Mouse (Mus musculus) retina, postnatal 7 days (tissue): Measurements from ENCODE around the gene Pde6d.
"Not testable (repeated sequence)": the region's sequence is repeated elsewhere in the genome, so short reads cannot be mapped to it uniquely, and the experiment has no call there.

Experiments used
- DNase-seq: peaks from one replicate; pipeline ENCODE4 v3.0.0-alpha.2; 2012; ENCODE audit warnings: low read depth, low spot score

The Pde6d gene

DNA sequence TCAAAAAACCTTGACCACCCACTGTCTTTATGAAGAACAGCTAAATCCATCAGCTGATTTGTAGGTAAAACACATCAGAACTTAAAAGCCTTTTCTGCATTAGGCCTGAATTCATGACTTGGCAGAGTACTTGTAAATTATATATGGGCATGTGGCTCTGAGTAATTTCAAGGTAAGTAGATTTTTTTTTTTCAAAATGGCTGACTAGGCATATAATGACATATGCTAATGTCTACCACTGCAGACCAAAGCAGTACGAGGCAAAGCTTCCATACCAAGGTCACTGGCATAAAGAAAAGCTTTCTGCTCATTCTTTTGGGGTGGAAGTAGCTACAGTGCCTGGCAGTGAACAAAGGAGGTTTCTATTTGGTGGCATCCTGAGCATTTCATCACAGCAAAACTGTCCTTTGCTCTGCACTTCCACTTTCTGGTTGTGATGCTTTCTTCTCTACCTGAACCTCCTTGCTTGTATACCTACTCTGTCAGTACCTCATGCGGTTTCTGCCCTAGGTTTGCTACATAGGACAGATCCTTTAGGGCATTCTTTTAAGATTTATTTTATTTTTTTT lies 13.1 kb downstream of the Pde6d start:
- DNase-seq = no peak

GRCm38 (mm10) chr1:86568409-86568808 lies 14.0 kb downstream of the Pde6d start:
- no peak for DNase-seq

- DNase-seq = no peak
These were observed 19.8 kb downstream of the Pde6d start for GRCm38 (mm10) chr1:86562663-86563062.

GRCm38 (mm10) chr1:86559232-86559631 lies 23.2 kb downstream of the Pde6d start:
- DNase-seq = no peak

- DNase-seq = no peak
These were observed 24.6 kb downstream of the Pde6d start for GRCm38 (mm10) chr1:86557872-86558271.

DNA sequence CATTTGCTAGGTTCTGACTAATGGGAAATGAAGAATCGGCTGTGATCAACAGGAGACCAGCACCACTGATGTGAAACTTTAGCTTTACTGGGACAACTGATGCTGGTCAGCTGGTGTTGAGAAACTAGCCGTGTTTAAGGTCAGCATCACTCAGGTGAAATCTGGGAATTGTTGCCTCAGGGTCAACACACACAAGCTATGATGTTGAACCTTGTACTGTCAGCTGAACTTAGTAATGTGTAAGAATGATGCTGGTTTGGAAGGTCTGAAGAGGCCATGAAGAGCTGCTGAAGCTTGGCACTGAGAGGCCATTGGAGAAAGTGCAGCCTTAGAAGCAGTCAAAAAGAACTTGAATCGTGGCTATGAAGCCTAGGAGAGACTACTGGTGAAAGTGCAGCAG lies 26.8 kb downstream of the Pde6d start:
- DNase-seq = no peak

DNA sequence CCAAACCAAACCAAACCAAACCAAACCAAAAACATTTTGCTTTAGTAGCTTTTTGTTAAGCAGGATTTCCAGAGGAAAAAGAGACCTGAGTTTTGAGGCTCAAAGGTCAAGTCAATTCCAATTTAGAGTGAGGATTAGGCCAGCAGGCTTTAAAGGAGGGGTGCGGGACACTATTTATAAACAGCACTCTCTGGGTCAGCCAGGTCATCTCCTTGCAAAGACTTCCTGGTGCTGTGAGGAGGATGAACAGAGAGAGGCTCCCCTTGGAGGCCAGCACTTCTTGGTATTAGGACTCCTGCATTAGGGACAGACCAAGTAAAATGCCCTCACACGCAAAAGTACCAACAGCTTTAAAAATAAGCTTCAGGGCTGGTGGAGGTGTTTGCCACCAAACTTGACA lies 30.6 kb downstream of the Pde6d start:
- no peak for DNase-seq

GRCm38 (mm10) chr1:86551299-86551698 lies 31.1 kb downstream of the Pde6d start:
- no peak for DNase-seq

DNA sequence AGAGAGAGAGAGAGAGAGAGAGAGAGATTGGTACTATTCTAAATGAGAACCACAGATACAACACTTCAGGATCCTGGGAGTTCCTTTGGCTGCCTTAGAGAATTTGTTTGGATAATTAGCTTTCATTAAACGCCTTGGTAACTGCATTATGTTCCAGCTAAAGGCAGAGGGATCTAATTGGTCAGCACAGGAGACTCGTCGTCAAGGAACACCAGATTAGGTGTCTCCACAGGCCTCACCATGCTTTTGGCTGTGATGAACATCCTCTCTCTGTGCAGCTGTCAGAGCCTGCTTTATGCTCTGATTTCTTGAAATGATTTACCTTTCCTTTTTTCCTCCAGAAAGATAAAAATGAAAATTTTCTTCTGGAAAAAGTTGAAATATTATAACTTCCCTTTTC lies 35.6 kb downstream of the Pde6d start:
- no peak for DNase-seq

DNA sequence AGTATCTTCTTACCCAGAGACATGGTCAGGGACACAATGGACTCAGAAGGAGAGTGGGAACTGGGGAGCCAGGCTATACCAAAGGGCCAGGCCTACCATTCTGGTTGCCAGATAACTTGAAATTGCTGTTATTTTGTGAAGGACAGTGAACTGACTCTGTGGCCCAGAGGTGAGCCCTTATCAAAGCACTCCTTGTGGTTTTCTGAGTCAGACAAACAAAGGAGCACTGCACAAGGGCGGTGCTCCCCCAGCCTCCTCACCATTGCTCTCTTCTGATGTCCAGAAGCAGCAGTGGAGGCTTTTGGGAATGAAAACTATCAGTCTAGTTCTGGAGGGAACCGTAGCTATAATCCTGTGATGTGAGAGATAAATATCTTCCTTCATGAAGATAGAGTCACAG lies 39.8 kb downstream of the Pde6d start:
- DNase-seq = no peak

GRCm38 (mm10) chr1:86539583-86539982 lies 42.8 kb downstream of the Pde6d start:
- not testable (repeated sequence) for DNase-seq

DNA sequence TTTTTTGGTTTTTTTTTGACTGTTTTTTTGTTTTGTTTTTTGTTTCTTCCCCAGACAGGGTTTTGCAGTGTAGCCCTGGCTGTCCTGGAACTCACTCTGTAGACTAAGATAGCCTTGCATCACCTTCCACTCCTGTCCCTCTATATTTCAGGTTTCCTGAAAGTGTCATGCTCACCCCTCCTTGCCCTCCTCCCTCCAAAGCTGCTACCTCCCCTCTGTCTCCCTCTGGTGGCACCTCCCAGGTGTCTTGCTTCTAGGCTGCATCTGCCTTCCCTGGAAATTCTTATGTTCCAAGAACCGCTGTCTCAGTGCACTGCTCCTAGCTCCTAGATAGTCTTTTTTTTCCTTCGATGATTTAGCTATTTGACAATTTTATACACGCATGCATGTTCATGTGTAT lies 44.0 kb downstream of the Pde6d start:
- no peak for DNase-seq

DNA sequence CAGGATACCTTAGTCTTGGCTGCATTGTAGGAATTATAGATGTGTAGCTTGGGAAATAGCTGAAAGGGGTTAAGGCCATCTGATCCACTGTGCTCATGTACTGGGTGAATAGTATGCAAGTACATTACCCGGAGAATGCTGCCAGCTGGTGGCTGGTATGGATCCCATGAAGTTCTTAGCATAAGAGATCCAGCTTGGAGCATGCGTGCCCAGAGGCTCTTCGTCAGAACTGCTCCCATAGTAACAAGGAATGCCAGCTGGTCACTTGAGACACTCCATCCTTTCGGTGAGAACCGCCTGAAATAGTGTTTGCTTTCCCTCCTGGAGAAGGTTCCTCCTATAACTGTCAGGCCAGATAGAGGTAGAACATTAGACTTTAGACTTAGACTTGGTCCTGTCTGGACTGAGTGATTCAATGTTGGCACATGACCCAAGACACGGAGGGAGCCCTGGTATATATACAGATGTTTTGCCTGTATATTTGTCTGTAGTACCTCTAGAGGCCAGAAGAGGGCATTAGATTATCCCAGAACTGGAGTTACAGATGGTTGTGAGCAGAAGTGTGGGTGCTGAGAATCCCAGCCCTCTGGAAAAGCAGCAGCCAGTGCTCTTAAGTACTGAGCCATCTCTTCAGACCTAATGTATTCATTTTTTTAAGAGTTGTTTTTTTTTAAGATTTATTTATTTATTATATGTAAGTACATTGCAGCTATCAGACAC lies 48.9 kb downstream of the Pde6d start:
- DNase-seq = no peak

DNA sequence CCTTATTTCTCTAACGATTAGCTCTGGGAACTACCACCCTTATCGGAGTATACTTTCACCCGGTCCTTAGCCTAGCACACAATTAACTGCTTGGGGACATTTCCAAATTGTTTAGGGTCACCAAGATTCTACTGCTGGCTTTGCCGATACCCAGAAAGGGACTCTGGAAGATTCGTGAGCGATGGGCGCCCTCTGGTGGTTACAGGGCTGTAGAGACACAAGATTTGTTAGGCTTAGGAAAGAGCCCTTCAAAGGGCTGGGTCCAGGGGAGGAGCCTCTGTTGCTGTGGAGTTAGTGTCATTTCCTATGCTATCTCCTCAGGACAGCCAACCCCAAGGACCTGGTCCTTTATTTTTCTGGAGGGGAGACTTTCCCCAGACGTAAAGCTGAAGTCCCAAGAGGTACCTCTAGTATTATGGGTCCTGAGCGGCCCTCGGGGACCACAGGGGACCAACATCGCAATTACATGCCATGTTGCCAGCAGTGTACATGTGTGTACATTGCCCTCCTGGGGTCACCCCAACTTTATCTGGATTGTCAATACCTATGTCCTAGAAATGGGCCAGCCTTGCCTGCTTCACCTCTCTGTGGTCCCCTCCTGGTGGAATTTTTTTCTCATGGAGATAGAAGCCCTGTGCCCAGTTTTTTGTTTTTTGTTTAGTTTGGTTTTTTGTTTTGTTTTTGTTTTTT lies 49.9 kb downstream of the Pde6d start:
- peak; percentile 93 for DNase-seq

- DNase-seq = no peak
These were observed 50.7 kb downstream of the Pde6d start for GRCm38 (mm10) chr1:86531547-86532321.

GRCm38 (mm10) chr1:86530871-86531546 lies 51.4 kb downstream of the Pde6d start:
- no peak for DNase-seq

GRCm38 (mm10) chr1:86529590-86529989 lies 52.8 kb downstream of the Pde6d start:
- no peak for DNase-seq

GRCm38 (mm10) chr1:86528571-86529180 lies 53.8 kb downstream of the Pde6d start:
- no peak for DNase-seq

GRCm38 (mm10) chr1:86527599-86528486 lies 54.6 kb downstream of the Pde6d start:
- DNase-seq = peak; percentile 82
